Mouse (Mus musculus) cerebellum, adult 2 months (tissue): ENCODE measurements at regions not wholly inside any gene's neighbourhood (a gene's known extent, or its start where the extent isn't known, plus 50 kb on each side); places are given as distances from the start of the nearest gene placed in this dataset.
A peak's percentile ranks its signal among the peaks of the same experiment; 100 is the strongest.

ENCODE experiments used
- DNase-seq, 2 experiments: peaks; one replicate each; pipeline ENCODE4 v3.0.0; 2021
- H3K27ac ChIP-seq: fragments of 200-500 bp; 2 replicates; pipeline ENCODE4 v1.5.1; 2012; ENCODE audit warnings: low read length, control low read depth, inconsistent platforms; ENCODE audit not compliant: insufficient read depth
- H3K27me3 ChIP-seq: fragments of 200-500 bp; 2 replicates; pipeline ENCODE4 v1.6.1; 2012; ENCODE audit warnings: inconsistent platforms, mild to moderate bottlenecking, low read length, moderate library complexity; ENCODE audit not compliant: control insufficient read depth, insufficient read depth
- H3K4me1 ChIP-seq: fragments of 200-500 bp; 2 replicates; pipeline ENCODE4 v1.6.1; 2011; ENCODE audit warnings: low read length; ENCODE audit not compliant: control insufficient read depth, insufficient read depth
- H3K4me3 ChIP-seq: fragments of 200-500 bp; replicated peaks from 2 replicates; pipeline ENCODE3; 2011; ENCODE audit warnings: mild to moderate bottlenecking, low read depth, low read length, control low read depth; ENCODE audit not compliant: insufficient read depth
- CTCF ChIP-seq: fragments of 200-500 bp; IDR thresholded peaks from 2 replicates; pipeline ENCODE4 v1.5.1; 2011; ENCODE audit warnings: low read depth, mild to moderate bottlenecking, control low read depth, low read length, moderate library complexity, borderline replicate concordance; ENCODE audit not compliant: insufficient read depth
- POLR2A ChIP-seq: fragments of 200-500 bp; IDR thresholded peaks from 2 replicates; pipeline ENCODE4 v1.6.1; 2011; ENCODE audit warnings: low read length, control low read depth, borderline replicate concordance; ENCODE audit not compliant: insufficient read depth
- WGBS: fragments of 180-500 bp; shearing (Covaris S2); methylation state at CpG from one replicate; pipeline ENCODE4 v1.1.7; 2018; 5-methylcytosine and 5-hydroxymethylcytosine counted together

GRCm38 (mm10) chr8:109232281-109233234, 261.3 kb upstream of the Pmfbp1 start:
- H3K27ac ChIP-seq: no peak overlapping the region
- DNase-seq: no peak
- 18% methylated on average over 32 of the region's 32 CpGs for WGBS
- H3K4me3 ChIP-seq: no peak overlapping the region
- TF ChIP-seq CTCF (no peak), POLR2A (no peak)
- no peaks in the 10 kb centered on the region for H3K27me3 ChIP-seq
- no peaks in the 10 kb centered on the region for H3K4me1 ChIP-seq

- TF ChIP-seq CTCF (no peak), POLR2A (no peak)
- H3K27ac ChIP-seq: no peak overlapping the region
- H3K4me1 ChIP-seq: no peaks in the 10 kb centered on the region
- no peak for DNase-seq
- H3K4me3 ChIP-seq: no peak overlapping the region
- WGBS: 64% methylated on average over 8 of the region's 8 CpGs
- no peaks in the 10 kb centered on the region; the same call in 1 of the 2 replicates for H3K27me3 ChIP-seq
These were observed 248.3 kb upstream of the Pmfbp1 start for GRCm38 (mm10) chr8:109245526-109245925.

DNA sequence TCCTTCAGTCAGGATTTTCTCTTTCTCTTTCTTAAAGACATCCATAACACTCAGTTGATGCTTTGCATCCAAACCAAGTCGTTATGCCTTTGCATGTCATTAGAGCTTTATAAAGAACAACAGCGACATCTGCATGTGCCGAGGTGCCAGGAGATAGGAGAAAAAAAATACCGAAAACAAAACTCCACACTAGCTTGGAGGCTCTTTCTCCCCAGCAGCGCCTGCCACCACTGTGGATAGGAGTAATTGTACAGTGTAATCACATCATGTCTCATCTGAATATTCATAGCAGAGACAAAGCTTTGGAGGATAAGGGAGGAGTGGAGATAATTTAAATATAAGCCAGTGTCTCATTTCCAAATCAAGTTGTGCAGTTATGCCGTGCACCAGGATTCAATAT, 246.0 kb upstream of the Pmfbp1 start:
- no peaks in the 10 kb centered on the region for H3K4me1 ChIP-seq
- WGBS: 8% methylated on average over 6 of the region's 6 CpGs
- DNase-seq: no peak
- peaks cover 2% of the 10 kb centered on the region; the same call in 1 of the 2 replicates for H3K27me3 ChIP-seq
- TF ChIP-seq CTCF (no peak), POLR2A (no peak)
- H3K27ac ChIP-seq: no peak overlapping the region
- H3K4me3 ChIP-seq: no peak overlapping the region

DNA sequence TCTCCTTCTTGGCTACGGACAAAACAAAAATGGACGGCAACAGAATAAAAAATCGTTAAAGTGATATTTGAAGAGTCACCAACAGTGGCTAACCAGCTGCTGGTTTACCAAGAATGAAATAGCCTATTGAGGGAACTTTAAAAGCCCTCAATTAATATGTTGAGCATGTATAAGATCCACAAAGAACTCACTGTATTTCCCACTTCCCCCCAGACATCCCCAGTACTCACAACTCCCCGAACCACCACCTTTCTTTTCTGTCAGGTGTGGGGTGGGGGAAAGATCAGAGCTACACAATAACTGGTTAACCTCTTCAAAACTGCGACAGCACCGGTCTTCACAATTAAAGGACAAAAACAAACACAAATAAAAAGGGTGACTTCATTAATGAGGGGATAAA, 245.5 kb upstream of the Pmfbp1 start:
- no peak for TF ChIP-seq CTCF
- TF ChIP-seq POLR2A: no peak
- Histone ChIP-seq H3K27ac (no peak overlapping the region), H3K4me1 (no peaks in the 10 kb centered on the region), H3K27me3 (peaks cover 2% of the 10 kb centered on the region; the same call in 1 of the 2 replicates), H3K4me3 (no peak overlapping the region)
- 28% methylated on average over 6 of the region's 6 CpGs for WGBS
- no peak for DNase-seq

- 10% methylated on average over 12 of the region's 12 CpGs for WGBS
- TF ChIP-seq CTCF (no peak), POLR2A (no peak)
- Histone ChIP-seq H3K27me3 (peaks cover 2% of the 10 kb centered on the region; the same call in 1 of the 2 replicates), H3K27ac (no peak overlapping the region), H3K4me3 (peak overlapping the region; percentile 37), H3K4me1 (no peaks in the 10 kb centered on the region)
- DNase-seq: no peak
These were observed 244.6 kb upstream of the Pmfbp1 start for GRCm38 (mm10) chr8:109249256-109249655.

- 10% methylated on average over 9 of the region's 9 CpGs for WGBS
- Histone ChIP-seq H3K4me3 (peak overlapping the region; percentile 21), H3K27me3 (peaks cover 2% of the 10 kb centered on the region; the same call in 1 of the 2 replicates), H3K27ac (no peak overlapping the region), H3K4me1 (no peaks in the 10 kb centered on the region)
- no peak for DNase-seq
- no peak for TF ChIP-seq CTCF
- TF ChIP-seq POLR2A: no peak
These were observed 244.1 kb upstream of the Pmfbp1 start for GRCm38 (mm10) chr8:109249691-109250090.

DNA sequence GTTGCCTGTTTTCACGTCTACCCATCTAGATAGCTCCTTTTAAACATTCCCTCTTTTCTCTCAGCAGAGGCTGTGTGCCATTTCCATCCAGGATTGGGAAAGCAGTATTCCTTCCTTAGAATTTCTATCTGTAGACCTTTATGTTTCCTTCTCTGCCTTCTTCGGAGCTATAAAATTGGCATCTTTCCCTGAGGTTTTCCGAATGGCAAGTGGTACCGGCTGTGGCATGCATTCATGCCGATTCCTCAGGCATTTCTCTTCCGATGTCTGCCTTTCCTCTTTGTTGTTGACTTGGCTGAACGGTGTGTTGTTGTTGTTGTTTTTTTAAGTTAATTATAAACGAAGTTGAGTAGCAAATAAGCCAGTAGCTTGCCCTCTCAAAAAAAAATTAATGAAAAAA, 243.3 kb upstream of the Pmfbp1 start:
- DNase-seq: no peak
- Histone ChIP-seq H3K27me3 (peaks cover 2% of the 10 kb centered on the region; the same call in 1 of the 2 replicates), H3K4me1 (no peaks in the 10 kb centered on the region), H3K27ac (no peak overlapping the region), H3K4me3 (peak overlapping the region; percentile 47)
- TF ChIP-seq CTCF (no peak), POLR2A (no peak)
- WGBS: 8% methylated on average over 8 of the region's 8 CpGs
